Mouse (Mus musculus) kidney, adult 8-10 months (tissue): Measurements from ENCODE around the gene Gatd1.

Experiments used
- DNase-seq, 2 experiments: peaks; one replicate each; pipeline ENCODE4 v3.0.0; 2022

The Gatd1 gene

GRCm38 (mm10) chr7:141441460-141441859, 27.5 kb upstream of the Gatd1 start:
- DNase-seq, result no peak

GRCm38 (mm10) chr7:141440613-141441012, 26.7 kb upstream of the Gatd1 start:
- DNase-seq, result peak in 1 of 2 experiments; percentile 65

GRCm38 (mm10) chr7:141439811-141440210, 25.9 kb upstream of the Gatd1 start:
- DNase-seq, result no peak

GRCm38 (mm10) chr7:141439140-141439679, 25.3 kb upstream of the Gatd1 start:
- no peak for DNase-seq

GRCm38 (mm10) chr7:141438201-141438968, 24.4 kb upstream of the Gatd1 start:
- DNase-seq, result no peak

- peak in 1 of 2 experiments; percentile 79 for DNase-seq
Observed at GRCm38 (mm10) chr7:141437178-141438120, 23.5 kb upstream of the Gatd1 start, which contains the start of gene Slc25a22. Gene Slc25a22, minus strand, starts transcription at chr7:141437892.

GRCm38 (mm10) chr7:141436523-141436892, 22.6 kb upstream of the Gatd1 start:
- DNase-seq, result no peak

GRCm38 (mm10) chr7:141435856-141436522, 22.1 kb upstream of the Gatd1 start:
- DNase-seq, result no peak

GRCm38 (mm10) chr7:141435129-141435855, 21.4 kb upstream of the Gatd1 start:
- peak in 1 of 2 experiments; percentile 52 for DNase-seq

- no peak for DNase-seq
Observed at GRCm38 (mm10) chr7:141434464-141434863, 20.5 kb upstream of the Gatd1 start.

- no peak for DNase-seq
Observed at GRCm38 (mm10) chr7:141433517-141434400, 19.8 kb upstream of the Gatd1 start.

- peak; percentile 72 to 77 for DNase-seq
Observed at GRCm38 (mm10) chr7:141432741-141433516, 19.0 kb upstream of the Gatd1 start.

GRCm38 (mm10) chr7:141432186-141432611, 18.3 kb upstream of the Gatd1 start:
- DNase-seq, result peak in 1 of 2 experiments; percentile 53

GRCm38 (mm10) chr7:141431434-141432185, 17.7 kb upstream of the Gatd1 start:
- DNase-seq, result no peak

GRCm38 (mm10) chr7:141430585-141431240, 16.8 kb upstream of the Gatd1 start:
- no peak for DNase-seq

GRCm38 (mm10) chr7:141429840-141430584, 16.1 kb upstream of the Gatd1 start:
- DNase-seq, result no peak

GRCm38 (mm10) chr7:141429310-141429709, 15.4 kb upstream of the Gatd1 start, which contains the start of gene Cend1:
Gene Cend1, minus strand, starts transcription at chr7:141429491.
- no peak for DNase-seq

- no peak for DNase-seq
Observed at GRCm38 (mm10) chr7:141428701-141429100, 14.8 kb upstream of the Gatd1 start.
